Mouse (Mus musculus) kidney, embryonic 16.5 days (tissue): Measurements from ENCODE around the gene Dppa3. TPM values are rescaled to one million over a fixed set of nuclear protein-coding genes. Genes with fewer than 3 reads are reported as not detected.

ENCODE experiments used
- ATAC-seq: fragments of 200-750 bp; cut with Nextera tagmentation; 2 replicates; pipeline ENCODE4 v1.8.0; 2017; ENCODE audit warnings: moderate TSS enrichment; ENCODE audit not compliant: low FRiP score, low TSS enrichment
- H3K27ac ChIP-seq: fragments of 300-500 bp; sonication (generic); 2 replicates; pipeline ENCODE4 v1.5.1; 2014; ENCODE audit warnings: low read length
- H3K27me3 ChIP-seq: fragments of 300-500 bp; sonication (generic); 2 replicates; pipeline ENCODE4 v1.6.1; 2014; ENCODE audit warnings: low read length, control low read depth, mixed read lengths; ENCODE audit not compliant: insufficient read depth
- H3K36me3 ChIP-seq: fragments of 300-500 bp; sonication (generic); 2 replicates; pipeline ENCODE4 v1.6.1; 2014; ENCODE audit warnings: low read length, control low read depth, mixed read lengths; ENCODE audit not compliant: insufficient read depth
- H3K4me1 ChIP-seq: fragments of 300-500 bp; sonication (generic); 2 replicates; pipeline ENCODE4 v1.6.1; 2014; ENCODE audit warnings: low read length, control low read depth, mixed read lengths; ENCODE audit not compliant: insufficient read depth
- H3K4me2 ChIP-seq: fragments of 300-500 bp; sonication (generic); replicated peaks from 2 replicates; pipeline ENCODE4 v1.6.1; 2014; ENCODE audit warnings: low read depth, low read length
- H3K4me3 ChIP-seq: fragments of 300-500 bp; sonication (generic); 2 replicates; pipeline ENCODE4 v1.5.1; 2014; ENCODE audit warnings: mild to moderate bottlenecking, low read length
- H3K9ac ChIP-seq: fragments of 300-500 bp; sonication (generic); replicated peaks from 2 replicates; pipeline ENCODE4 v1.6.1; 2014; ENCODE audit warnings: low read length
- H3K9me3 ChIP-seq: fragments of 300-500 bp; sonication (generic); 2 replicates; pipeline ENCODE4 v1.6.1; 2016; ENCODE audit warnings: low read length, control low read depth
- WGBS: fragments of 180-500 bp; shearing (Covaris S2); extraction: QIAGEN DNeasy Blood & Tissue Kit; methylation state at CpG from one replicate; pipeline ENCODE4 v1.1.7; 2014; 5-methylcytosine and 5-hydroxymethylcytosine counted together
- polyA plus RNA-seq: library from polyadenylated mRNA; unstranded; fragments of >200 nt; fragmentation: Nextera tagmentation; extraction: Ambion mirVana; gene quantifications from 2 replicates; pipeline ENCODE4 v1.2.1, GENCODE M21; 2015

The Dppa3 gene
- polyA plus RNA-seq, 1 experiment from 2014 or later, result not detected

GRCm38 (mm10) chr6:122600066-122600646 lies 26.1 kb upstream of the Dppa3 start:
- WGBS, result 88% methylated on average over 7 of the region's 7 CpGs
- Histone ChIP-seq H3K4me2 (no peak overlapping the region), H3K36me3 (no peaks in the 10 kb centered on the region), H3K27me3 (no peaks in the 10 kb centered on the region), H3K27ac (no peak overlapping the region), H3K9ac (no peak overlapping the region), H3K9me3 (no peaks in the 10 kb centered on the region), H3K4me3 (no peak overlapping the region), H3K4me1 (0 out of 2 replicates have a peak, but pooled peaks cover 2% of the 10 kb centered on the region)
- no peak for ATAC-seq

GRCm38 (mm10) chr6:122601031-122601430 lies 25.2 kb upstream of the Dppa3 start:
- no peak for ATAC-seq
- no peaks in the 10 kb centered on the region for H3K9me3 ChIP-seq
- H3K4me1 ChIP-seq, result 0 out of 2 replicates have a peak, but pooled peaks cover 2% of the 10 kb centered on the region
- H3K4me3 ChIP-seq, result no peak overlapping the region
- no peaks in the 10 kb centered on the region for H3K36me3 ChIP-seq
- H3K4me2 ChIP-seq, result no peak overlapping the region
- H3K27ac ChIP-seq, result no peak overlapping the region
- no peak overlapping the region for H3K9ac ChIP-seq
- no peaks in the 10 kb centered on the region for H3K27me3 ChIP-seq
- 90% methylated on average over 4 of the region's 4 CpGs for WGBS

GRCm38 (mm10) chr6:122601615-122602014 lies 24.6 kb upstream of the Dppa3 start:
- 0 out of 2 replicates have a peak, but pooled peaks cover 2% of the 10 kb centered on the region for H3K4me1 ChIP-seq
- no peaks in the 10 kb centered on the region for H3K36me3 ChIP-seq
- H3K9ac ChIP-seq, result peak overlapping the region; percentile 70; the same call in 1 of the 2 replicates
- peak overlapping the region; percentile 60 for H3K4me3 ChIP-seq
- H3K27me3 ChIP-seq, result no peaks in the 10 kb centered on the region
- WGBS, result 84% methylated on average over 3 of the region's 3 CpGs
- peak overlapping the region; percentile 72 for H3K4me2 ChIP-seq
- H3K27ac ChIP-seq, result no peak overlapping the region
- ATAC-seq, result no peak
- H3K9me3 ChIP-seq, result no peaks in the 10 kb centered on the region

GRCm38 (mm10) chr6:122602242-122602991 lies 23.8 kb upstream of the Dppa3 start, which contains the start of gene Apobec1:
Gene Apobec1, minus strand, starts transcription at chr6:122602444.
- Histone ChIP-seq H3K4me2 (peak within 1 kb of the TSS; percentile 72), H3K36me3 (no peaks in the 10 kb centered on the region), H3K27me3 (no peaks in the 10 kb centered on the region), H3K4me1 (0 out of 2 replicates have a peak, but pooled peaks cover 2% of the 10 kb centered on the region), H3K9ac (peak within 1 kb of the TSS; percentile 70), H3K4me3 (peak within 1 kb of the TSS; percentile 60), H3K9me3 (no peaks in the 10 kb centered on the region), H3K27ac (peak within 1 kb of the TSS; percentile 76)
- peak; percentile 86; the same call in 1 of the 2 replicates for ATAC-seq
- WGBS, result 5% methylated on average over 22 of the region's 22 CpGs

GRCm38 (mm10) chr6:122602992-122603322 lies 23.3 kb upstream of the Dppa3 start:
- 42% methylated on average over 1 of the region's 1 CpGs for WGBS
- peak overlapping the region; percentile 76; the same call in 1 of the 2 replicates for H3K27ac ChIP-seq

GRCm38 (mm10) chr6:122604260-122604659 lies 21.9 kb upstream of the Dppa3 start:
- no peak overlapping the region for H3K9ac ChIP-seq
- no peak overlapping the region for H3K4me2 ChIP-seq
- no peak overlapping the region for H3K27ac ChIP-seq
- 0 out of 2 replicates have a peak, but pooled peaks cover 2% of the 10 kb centered on the region for H3K4me1 ChIP-seq
- no peaks in the 10 kb centered on the region for H3K36me3 ChIP-seq
- H3K27me3 ChIP-seq, result no peaks in the 10 kb centered on the region
- no peaks in the 10 kb centered on the region for H3K9me3 ChIP-seq
- no peak overlapping the region for H3K4me3 ChIP-seq
- ATAC-seq, result no peak

More at GRCm38 (mm10) chr6:122602992-122603322, 23.3 kb upstream of the Dppa3 start:
- H3K4me1 ChIP-seq, result 0 out of 2 replicates have a peak, but pooled peaks cover 2% of the 10 kb centered on the region
- H3K4me3 ChIP-seq, result peak overlapping the region; percentile 60
- peak overlapping the region; percentile 72 for H3K4me2 ChIP-seq
- no peaks in the 10 kb centered on the region for H3K9me3 ChIP-seq
- no peak; the same call in 1 of the 2 replicates for ATAC-seq
- no peaks in the 10 kb centered on the region for H3K36me3 ChIP-seq
- no peaks in the 10 kb centered on the region for H3K27me3 ChIP-seq
- peak overlapping the region; percentile 70; the same call in 1 of the 2 replicates for H3K9ac ChIP-seq

- H3K27ac ChIP-seq, result no peak overlapping the region
- WGBS, result 95% methylated on average over 8 of the region's 8 CpGs
Observed at GRCm38 (mm10) chr6:122605483-122605882, 20.7 kb upstream of the Dppa3 start.

GRCm38 (mm10) chr6:122606661-122607060 lies 19.5 kb upstream of the Dppa3 start:
- Histone ChIP-seq H3K27me3 (no peaks in the 10 kb centered on the region), H3K36me3 (no peaks in the 10 kb centered on the region), H3K4me1 (0 out of 2 replicates have a peak, but pooled peaks cover 2% of the 10 kb centered on the region), H3K27ac (no peak overlapping the region), H3K9me3 (no peaks in the 10 kb centered on the region), H3K4me3 (no peak overlapping the region), H3K9ac (no peak overlapping the region), H3K4me2 (no peak overlapping the region)
- 95% methylated on average over 11 of the region's 11 CpGs for WGBS
- ATAC-seq, result no peak

More at GRCm38 (mm10) chr6:122605483-122605882, 20.7 kb upstream of the Dppa3 start:
- H3K9me3 ChIP-seq, result no peaks in the 10 kb centered on the region
- H3K9ac ChIP-seq, result no peak overlapping the region
- H3K27me3 ChIP-seq, result no peaks in the 10 kb centered on the region
- H3K4me1 ChIP-seq, result 0 out of 2 replicates have a peak, but pooled peaks cover 2% of the 10 kb centered on the region
- no peak overlapping the region for H3K4me3 ChIP-seq
- no peak for ATAC-seq
- no peak overlapping the region for H3K4me2 ChIP-seq
- H3K36me3 ChIP-seq, result no peaks in the 10 kb centered on the region

GRCm38 (mm10) chr6:122607700-122608099 lies 18.5 kb upstream of the Dppa3 start:
- no peak for ATAC-seq
- H3K9ac ChIP-seq, result no peak overlapping the region
- H3K4me1 ChIP-seq, result no peaks in the 10 kb centered on the region
- no peaks in the 10 kb centered on the region for H3K27me3 ChIP-seq
- H3K36me3 ChIP-seq, result no peaks in the 10 kb centered on the region
- no peak overlapping the region for H3K27ac ChIP-seq
- no peak overlapping the region for H3K4me3 ChIP-seq
- no peak overlapping the region for H3K4me2 ChIP-seq
- 91% methylated on average over 12 of the region's 12 CpGs for WGBS
- H3K9me3 ChIP-seq, result no peaks in the 10 kb centered on the region
